Mouse (Mus musculus) kidney, embryonic 15.5 days (tissue): ENCODE measurements around the gene Sympk. TPM values are rescaled to one million over a fixed set of nuclear protein-coding genes. Genes with fewer than 3 reads are reported as not detected.

Source experiments
- ATAC-seq: fragments of 200-750 bp; cut with Nextera tagmentation; replicated peaks from 2 replicates; pipeline ENCODE4 v1.8.0; 2017; ENCODE audit warnings: moderate TSS enrichment; ENCODE audit not compliant: low FRiP score
- H3K27ac ChIP-seq: fragments of 300-500 bp; sonication (generic); 2 replicates; pipeline ENCODE4 v1.5.1; 2015; ENCODE audit warnings: mild to moderate bottlenecking, inconsistent platforms
- H3K27me3 ChIP-seq: fragments of 300-500 bp; sonication (generic); 2 replicates; pipeline ENCODE4 v1.6.1; 2015; ENCODE audit warnings: inconsistent platforms
- H3K36me3 ChIP-seq: fragments of 300-500 bp; sonication (generic); 2 replicates; pipeline ENCODE4 v1.6.1; 2015; ENCODE audit warnings: inconsistent platforms
- H3K4me1 ChIP-seq: fragments of 300-500 bp; sonication (generic); 2 replicates; pipeline ENCODE4 v1.6.1; 2015; ENCODE audit warnings: inconsistent platforms
- H3K4me2 ChIP-seq: fragments of 300-500 bp; sonication (generic); 2 replicates; pipeline ENCODE4 v1.6.1; 2015; ENCODE audit warnings: moderate library complexity, mild to moderate bottlenecking, inconsistent platforms
- H3K4me3 ChIP-seq: fragments of 300-500 bp; sonication (generic); replicated peaks from 2 replicates; pipeline ENCODE4 v1.5.1; 2015; ENCODE audit warnings: mild to moderate bottlenecking, inconsistent platforms
- H3K9ac ChIP-seq: fragments of 300-500 bp; sonication (generic); 2 replicates; pipeline ENCODE4 v1.6.1; 2015; ENCODE audit warnings: mild to moderate bottlenecking, inconsistent platforms
- H3K9me3 ChIP-seq: fragments of 300-500 bp; sonication (generic); replicated peaks from 2 replicates; pipeline ENCODE4 v1.6.1; 2016; ENCODE audit warnings: inconsistent platforms
- WGBS: fragments of 180-500 bp; shearing (Covaris S2); methylation state at CpG from one replicate; pipeline ENCODE4 v1.1.7; 2015; ENCODE audit warnings: mixed read lengths; 5-methylcytosine and 5-hydroxymethylcytosine counted together
- polyA plus RNA-seq: library from polyadenylated mRNA; unstranded; fragments of >200 nt; fragmentation: Nextera tagmentation; extraction: Ambion mirVana; gene quantifications from 2 replicates; pipeline ENCODE4 v1.2.1, GENCODE M21; 2015

Sympk gene
- polyA plus RNA-seq, 1 experiment from 2014 or later = 38.4 TPM

GRCm38 (mm10) chr7:19029084-19029653 lies 5.0 kb downstream of the Sympk start:
- peaks cover 20% of the 10 kb centered on the region for H3K4me1 ChIP-seq
- H3K27ac ChIP-seq = no peak overlapping the region
- no peaks in the 10 kb centered on the region for H3K27me3 ChIP-seq
- no peak overlapping the region for H3K4me3 ChIP-seq
- H3K36me3 ChIP-seq = peaks cover 57% of the 10 kb centered on the region
- WGBS = 67% methylated on average over 6 of the region's 6 CpGs
- H3K9ac ChIP-seq = no peak overlapping the region
- peak; percentile 31 for ATAC-seq
- no peaks in the 10 kb centered on the region for H3K9me3 ChIP-seq
- no peak overlapping the region for H3K4me2 ChIP-seq

- ATAC-seq = no peak
- H3K4me2 ChIP-seq = no peak overlapping the region
- no peaks in the 10 kb centered on the region for H3K9me3 ChIP-seq
- H3K9ac ChIP-seq = no peak overlapping the region
- H3K36me3 ChIP-seq = peaks cover 82% of the 10 kb centered on the region
- no peak overlapping the region for H3K27ac ChIP-seq
- peaks cover 2% of the 10 kb centered on the region; the same call in 1 of the 2 replicates for H3K4me1 ChIP-seq
- H3K27me3 ChIP-seq = no peaks in the 10 kb centered on the region
- H3K4me3 ChIP-seq = no peak overlapping the region
- WGBS = 83% methylated on average over 4 of the region's 4 CpGs
Measured at GRCm38 (mm10) chr7:19031641-19032040, 7.5 kb downstream of the Sympk start.

GRCm38 (mm10) chr7:19044616-19045015 lies 20.4 kb downstream of the Sympk start:
- Histone ChIP-seq H3K4me3 (no peak overlapping the region), H3K9ac (no peak overlapping the region), H3K4me1 (no peaks in the 10 kb centered on the region), H3K36me3 (peaks cover 100% of the 10 kb centered on the region), H3K4me2 (no peak overlapping the region), H3K9me3 (no peaks in the 10 kb centered on the region), H3K27me3 (no peaks in the 10 kb centered on the region), H3K27ac (no peak overlapping the region)
- 97% methylated on average over 6 of the region's 6 CpGs for WGBS
- ATAC-seq = no peak

- H3K4me2 ChIP-seq = no peak overlapping the region
- no peak overlapping the region for H3K27ac ChIP-seq
- no peaks in the 10 kb centered on the region for H3K4me1 ChIP-seq
- no peaks in the 10 kb centered on the region for H3K9me3 ChIP-seq
- H3K27me3 ChIP-seq = no peaks in the 10 kb centered on the region
- peaks cover 100% of the 10 kb centered on the region for H3K36me3 ChIP-seq
- no peak overlapping the region for H3K4me3 ChIP-seq
- no peak for ATAC-seq
- no peak overlapping the region for H3K9ac ChIP-seq
- 91% methylated on average over 11 of the region's 11 CpGs for WGBS
Measured at GRCm38 (mm10) chr7:19046286-19047069, 22.3 kb downstream of the Sympk start.

GRCm38 (mm10) chr7:19048006-19048527 lies 23.9 kb downstream of the Sympk start:
- Histone ChIP-seq H3K4me2 (no peak overlapping the region), H3K36me3 (peaks cover 100% of the 10 kb centered on the region), H3K9ac (no peak overlapping the region), H3K27ac (no peak overlapping the region), H3K27me3 (no peaks in the 10 kb centered on the region), H3K4me1 (no peaks in the 10 kb centered on the region), H3K9me3 (no peaks in the 10 kb centered on the region), H3K4me3 (no peak overlapping the region)
- no peak for ATAC-seq
- 89% methylated on average over 14 of the region's 14 CpGs for WGBS

- Histone ChIP-seq H3K27ac (no peak overlapping the region), H3K9ac (no peak overlapping the region), H3K9me3 (no peaks in the 10 kb centered on the region), H3K4me2 (no peak overlapping the region), H3K27me3 (no peaks in the 10 kb centered on the region), H3K4me3 (no peak overlapping the region), H3K4me1 (peaks cover 4% of the 10 kb centered on the region), H3K36me3 (peaks cover 95% of the 10 kb centered on the region)
- ATAC-seq = no peak
- 92% methylated on average over 5 of the region's 5 CpGs for WGBS
Measured at GRCm38 (mm10) chr7:19049252-19049651, 25.1 kb downstream of the Sympk start.

GRCm38 (mm10) chr7:19050172-19050571 lies 26.0 kb downstream of the Sympk start:
- H3K4me2 ChIP-seq = no peak overlapping the region
- no peaks in the 10 kb centered on the region for H3K9me3 ChIP-seq
- H3K4me1 ChIP-seq = peaks cover 9% of the 10 kb centered on the region
- no peak overlapping the region for H3K9ac ChIP-seq
- no peaks in the 10 kb centered on the region for H3K27me3 ChIP-seq
- WGBS = 80% methylated on average over 8 of the region's 8 CpGs
- no peak for ATAC-seq
- peaks cover 93% of the 10 kb centered on the region for H3K36me3 ChIP-seq
- H3K4me3 ChIP-seq = no peak overlapping the region
- no peak overlapping the region for H3K27ac ChIP-seq

GRCm38 (mm10) chr7:19051161-19051560 lies 27.0 kb downstream of the Sympk start:
- H3K4me1 ChIP-seq = peaks cover 9% of the 10 kb centered on the region
- H3K27me3 ChIP-seq = no peaks in the 10 kb centered on the region
- H3K4me3 ChIP-seq = no peak overlapping the region
- H3K27ac ChIP-seq = no peak overlapping the region
- no peak overlapping the region for H3K9ac ChIP-seq
- WGBS = 60% methylated on average over 4 of the region's 4 CpGs
- no peak for ATAC-seq
- H3K36me3 ChIP-seq = peaks cover 84% of the 10 kb centered on the region
- no peak overlapping the region for H3K4me2 ChIP-seq
- H3K9me3 ChIP-seq = no peaks in the 10 kb centered on the region

GRCm38 (mm10) chr7:19052345-19053135 lies 28.4 kb downstream of the Sympk start:
- Histone ChIP-seq H3K27ac (no peak overlapping the region), H3K4me3 (no peak overlapping the region), H3K27me3 (no peaks in the 10 kb centered on the region), H3K4me2 (no peak overlapping the region), H3K4me1 (peaks cover 9% of the 10 kb centered on the region), H3K36me3 (peaks cover 70% of the 10 kb centered on the region), H3K9ac (no peak overlapping the region), H3K9me3 (no peaks in the 10 kb centered on the region)
- 91% methylated on average over 15 of the region's 15 CpGs for WGBS
- ATAC-seq = no peak

- no peak overlapping the region for H3K4me2 ChIP-seq
- H3K27ac ChIP-seq = no peak overlapping the region
- H3K36me3 ChIP-seq = peaks cover 64% of the 10 kb centered on the region
- no peak for ATAC-seq
- no peaks in the 10 kb centered on the region for H3K27me3 ChIP-seq
- WGBS = 89% methylated on average over 7 of the region's 7 CpGs
- H3K4me1 ChIP-seq = peaks cover 9% of the 10 kb centered on the region
- H3K9ac ChIP-seq = no peak overlapping the region
- H3K9me3 ChIP-seq = no peaks in the 10 kb centered on the region
- H3K4me3 ChIP-seq = no peak overlapping the region
Measured at GRCm38 (mm10) chr7:19053136-19053532, 29.0 kb downstream of the Sympk start.

GRCm38 (mm10) chr7:19054047-19054776 lies 30.0 kb downstream of the Sympk start, which contains the start of gene Rsph6a:
Gene Rsph6a (plus strand): TSS chr7:19054690.
- 22% methylated on average over 33 of the region's 33 CpGs for WGBS
- peak; percentile 46 for ATAC-seq

More at GRCm38 (mm10) chr7:19054047-19054776, 30.0 kb downstream of the Sympk start, which contains the start of gene Rsph6a:
- H3K27me3 ChIP-seq = no peaks in the 10 kb centered on the region
- H3K4me1 ChIP-seq = peaks cover 9% of the 10 kb centered on the region
- H3K27ac ChIP-seq = no peak within 1 kb of the TSS
- H3K4me2 ChIP-seq = peak within 1 kb of the TSS; percentile 48
- H3K36me3 ChIP-seq = peaks cover 53% of the 10 kb centered on the region
- H3K9me3 ChIP-seq = no peaks in the 10 kb centered on the region
- H3K4me3 ChIP-seq = no peak within 1 kb of the TSS; the same call in 1 of the 2 replicates
- no peak within 1 kb of the TSS for H3K9ac ChIP-seq
